Mouse (Mus musculus): ENCODE measurements at regions not wholly inside any gene's neighbourhood (a gene's known extent, or its start where the extent isn't known, plus 50 kb on each side); places are given as distances from the start of the nearest gene placed in this dataset.

DNA sequence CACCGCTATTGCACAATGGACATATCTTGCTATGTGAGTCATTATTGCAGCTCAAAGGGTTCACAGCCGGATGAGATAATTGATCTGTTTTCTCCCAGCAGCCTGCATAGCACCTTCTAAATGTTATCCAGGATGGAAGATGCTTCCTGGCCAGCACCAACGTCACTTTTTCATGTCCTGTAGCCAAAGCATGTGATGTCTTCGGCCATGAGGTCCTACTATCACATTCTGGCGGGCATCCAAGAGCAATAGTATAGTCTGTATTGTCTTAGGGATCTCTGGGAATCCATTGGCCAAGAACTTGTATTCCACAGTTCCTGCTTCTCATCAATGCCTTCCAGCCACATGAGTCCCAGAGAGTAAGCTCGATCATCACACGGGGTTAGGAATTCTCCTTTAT, 70.6 kb downstream of the Npy start:
- no peak for ATAC-seq

DNA sequence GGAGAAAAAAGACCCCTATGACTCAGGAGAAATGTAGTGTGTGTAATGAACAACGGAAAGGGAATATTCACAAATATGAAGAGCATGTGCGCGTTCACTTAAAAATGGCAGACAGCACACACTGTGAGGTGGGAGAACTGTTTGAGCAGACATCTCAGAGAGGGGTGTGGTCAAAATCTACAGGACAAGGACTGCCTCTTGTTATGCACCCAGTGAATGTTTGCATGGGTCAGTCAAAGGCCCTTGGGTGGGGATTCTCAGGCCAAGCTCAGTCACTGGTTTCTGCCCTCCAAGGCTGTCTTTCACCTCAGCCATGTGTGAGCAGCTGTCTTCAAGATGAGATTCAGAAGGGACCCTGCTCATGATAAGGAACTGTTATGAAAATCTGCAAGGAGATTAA, 76.6 kb downstream of the Npy start:
- ATAC-seq, result no peak

DNA sequence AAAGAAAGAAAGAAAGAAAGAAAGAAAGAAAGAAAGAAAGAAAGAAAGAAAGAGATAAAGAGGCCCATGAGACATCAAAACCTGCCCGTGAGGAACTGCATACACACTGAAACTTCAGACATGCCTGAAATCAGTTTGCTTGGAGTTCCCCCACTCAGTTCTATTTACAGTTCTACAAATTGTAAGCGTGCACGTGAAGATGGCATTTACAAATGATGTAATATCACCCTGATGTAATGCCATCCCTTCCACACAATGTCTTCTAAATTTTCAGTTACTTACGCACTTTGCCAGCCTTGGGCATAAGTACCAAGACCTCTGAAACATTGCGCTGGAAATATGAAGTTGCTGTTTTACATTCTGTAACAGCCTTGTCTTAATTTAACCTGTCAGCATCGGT, 79.0 kb downstream of the Npy start:
- no peak for ATAC-seq

DNA sequence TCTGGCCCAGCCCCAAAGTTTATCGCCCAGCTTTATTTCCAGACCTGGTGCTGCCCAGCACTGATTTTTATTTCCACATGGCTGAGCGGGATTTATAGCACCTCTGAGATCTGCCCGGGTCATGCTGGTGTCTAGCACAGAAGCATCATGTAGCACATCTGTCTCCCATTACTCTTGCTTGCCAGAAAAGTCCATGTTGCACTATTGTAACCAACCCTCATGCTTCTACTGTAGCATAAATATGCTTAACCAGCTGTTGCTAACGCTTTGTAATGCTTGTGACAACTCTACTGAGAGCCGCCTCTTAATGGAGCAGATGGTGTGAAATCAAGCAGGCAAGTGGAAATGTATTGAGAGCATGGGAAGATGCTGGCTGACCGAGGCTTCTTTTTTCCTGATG, 81.5 kb downstream of the Npy start:
- no peak for ATAC-seq

DNA sequence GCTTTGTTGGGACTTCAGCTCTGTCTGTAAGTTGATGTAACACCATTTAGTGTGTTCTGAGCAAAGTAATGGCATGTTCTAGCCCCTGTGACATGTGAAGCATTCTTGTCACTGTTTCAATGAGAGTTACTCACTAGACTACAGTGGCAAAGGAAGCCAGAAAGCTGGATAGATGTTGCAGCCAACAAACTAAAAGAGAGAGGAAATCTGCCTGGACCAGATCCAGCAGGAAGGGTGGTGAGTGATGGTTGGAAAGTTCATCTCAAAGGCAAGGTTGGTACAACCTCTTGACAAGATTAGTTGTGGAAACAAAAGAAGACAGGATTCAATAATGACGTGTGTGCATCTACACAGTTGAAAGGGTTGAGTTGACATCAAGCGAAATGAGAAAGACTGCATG, 83.9 kb downstream of the Npy start:
- no peak for ATAC-seq

DNA sequence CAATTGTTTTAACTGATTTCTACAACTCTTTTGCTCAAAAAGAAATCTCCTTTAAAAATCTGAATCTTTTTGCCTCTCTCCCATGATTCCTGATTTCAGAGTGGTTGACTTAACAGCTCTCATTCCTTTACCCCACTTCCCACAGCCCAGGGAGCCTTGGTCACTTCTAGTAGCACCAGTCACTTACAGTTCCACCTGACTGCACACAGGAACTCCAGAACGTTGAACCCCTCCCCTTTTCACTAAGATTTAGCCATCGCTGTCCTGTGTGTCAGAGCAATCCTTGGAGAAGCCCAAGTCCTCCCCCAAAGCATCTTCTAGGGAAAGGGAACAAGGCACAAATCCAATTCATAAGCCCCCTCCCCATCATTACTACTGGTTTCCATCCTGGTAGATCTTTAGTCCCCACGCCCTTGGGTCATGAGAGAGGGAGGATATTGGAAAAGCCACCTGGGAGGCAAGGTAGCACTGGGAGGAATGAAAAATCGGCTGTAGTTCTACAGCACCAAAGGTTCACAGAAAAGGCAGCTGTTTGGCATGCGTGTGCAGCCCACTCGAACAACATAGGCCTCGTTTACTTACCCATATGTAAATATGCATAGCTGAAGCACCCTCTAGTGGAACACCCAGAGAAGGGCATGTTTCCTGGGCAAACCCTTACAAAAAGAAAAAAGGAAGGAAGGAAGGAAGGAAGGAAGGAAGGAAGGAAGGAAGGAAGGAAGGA, 96.7 kb downstream of the Npy start:
- no peak for ATAC-seq

DNA sequence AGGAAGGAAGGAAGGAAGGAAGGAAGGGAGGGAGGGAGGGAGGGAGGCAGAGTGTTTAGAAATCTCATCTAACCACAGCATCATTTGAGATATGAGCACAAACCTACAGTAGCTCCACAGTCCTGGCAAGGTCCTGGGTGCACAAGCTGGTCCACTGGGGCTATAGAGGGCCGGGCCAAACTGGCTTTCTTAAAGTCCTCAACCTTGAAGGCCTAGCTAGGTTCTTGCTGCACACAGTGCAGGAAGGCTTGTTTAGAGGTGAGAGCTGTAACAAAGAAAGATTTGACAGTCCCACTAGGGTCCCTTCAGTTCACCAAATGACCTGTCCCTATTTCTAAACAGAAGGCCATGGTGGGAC, 97.3 kb downstream of the Npy start:
- no peak for ATAC-seq

DNA sequence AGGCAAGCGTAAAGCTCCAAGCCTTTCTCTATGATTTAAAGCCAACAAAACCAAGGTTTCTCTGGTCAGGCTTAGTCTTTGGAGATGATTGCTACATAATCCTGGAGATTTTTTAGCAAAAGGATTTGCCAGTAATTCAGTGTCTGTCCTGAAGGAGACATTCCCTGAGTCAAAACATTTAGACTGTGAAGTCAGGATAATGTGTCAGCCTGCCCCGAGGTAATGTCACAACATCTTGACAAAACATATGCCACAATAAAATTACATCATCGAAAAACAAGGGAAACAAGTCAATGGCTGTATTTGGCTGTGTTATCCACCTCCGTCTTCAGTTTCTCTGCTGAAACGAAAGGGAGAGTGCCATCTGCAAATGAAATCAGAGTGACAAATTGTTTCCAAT, 101.8 kb downstream of the Npy start:
- no peak for ATAC-seq

DNA sequence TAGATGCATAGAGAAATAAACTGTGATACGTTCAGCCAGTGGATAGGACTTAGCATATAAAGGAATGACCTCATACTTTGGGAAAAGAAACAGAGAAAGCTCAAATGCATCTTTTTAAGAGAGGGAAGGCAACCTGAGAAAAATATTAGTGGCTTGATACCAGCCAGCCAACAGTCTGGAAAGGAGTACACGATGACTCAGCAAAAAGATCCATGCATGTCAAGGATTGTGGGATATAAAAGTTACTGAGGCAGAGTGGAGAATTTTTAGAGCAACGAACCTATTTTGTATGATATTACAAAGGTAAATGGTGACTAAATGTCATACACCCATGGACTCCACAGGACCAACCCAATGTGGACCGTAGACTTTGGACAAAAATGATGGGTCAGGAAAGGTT, 105.6 kb downstream of the Npy start:
- no peak for ATAC-seq

DNA sequence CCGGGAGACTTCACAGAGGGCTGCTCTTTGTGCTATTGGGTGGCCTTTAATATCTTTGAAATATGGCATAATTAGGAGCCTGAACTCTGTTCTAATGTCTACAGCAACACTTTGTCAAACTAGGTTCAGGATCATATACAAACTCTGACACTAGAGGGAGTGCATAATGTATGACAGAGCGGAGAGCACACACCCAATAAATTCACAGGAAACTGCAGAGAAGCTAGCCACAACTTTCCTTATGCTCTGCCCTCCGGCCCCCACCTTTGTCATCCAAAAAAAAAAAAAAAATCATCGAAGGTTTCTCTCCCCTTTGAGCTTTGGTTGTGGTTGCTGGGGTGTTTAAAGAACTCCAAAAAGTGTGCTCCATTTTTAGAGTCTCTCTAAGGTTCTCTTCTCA, 107.6 kb downstream of the Npy start:
- ATAC-seq, result peak; percentile 98

DNA sequence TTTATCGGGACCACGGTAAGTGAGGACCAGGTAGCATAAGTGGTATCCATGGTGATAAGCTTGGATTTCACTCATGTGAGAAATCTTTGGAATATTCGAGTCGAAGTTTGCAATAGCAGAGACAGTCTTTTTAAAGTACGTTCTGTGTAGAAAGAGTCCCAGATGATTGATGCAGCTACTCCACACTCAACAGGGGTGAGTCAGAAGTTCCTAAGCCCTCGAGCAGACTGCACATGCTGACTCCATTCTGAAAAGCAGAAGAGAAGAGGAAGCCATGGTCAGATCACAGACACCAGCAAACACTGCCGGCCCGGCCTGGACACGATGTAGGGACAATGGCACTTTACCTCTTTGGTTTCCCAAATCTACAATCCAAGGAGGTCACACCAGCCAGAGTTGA, 120.6 kb downstream of the Npy start:
- ATAC-seq, result no peak

DNA sequence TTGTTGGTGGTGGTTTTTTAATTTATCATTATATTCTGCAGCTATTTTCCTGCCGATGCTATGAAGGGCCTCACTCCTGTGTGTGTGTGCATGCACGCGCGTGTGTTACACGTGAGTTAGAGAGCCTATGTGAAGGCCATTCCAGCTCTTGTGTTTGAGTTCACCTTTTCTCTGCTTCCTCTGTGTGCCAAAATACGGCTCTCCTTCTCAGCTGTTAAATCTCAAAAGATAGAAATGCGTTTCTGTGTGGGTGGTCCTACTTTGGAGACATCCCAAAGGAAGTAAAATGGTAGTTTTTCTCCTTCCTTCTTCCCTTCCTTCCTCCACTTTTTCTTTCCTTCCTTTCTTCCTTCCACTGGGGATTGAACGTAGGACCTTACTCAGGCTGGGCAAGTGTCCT, 136.4 kb downstream of the Npy start:
- ATAC-seq, result no peak

DNA sequence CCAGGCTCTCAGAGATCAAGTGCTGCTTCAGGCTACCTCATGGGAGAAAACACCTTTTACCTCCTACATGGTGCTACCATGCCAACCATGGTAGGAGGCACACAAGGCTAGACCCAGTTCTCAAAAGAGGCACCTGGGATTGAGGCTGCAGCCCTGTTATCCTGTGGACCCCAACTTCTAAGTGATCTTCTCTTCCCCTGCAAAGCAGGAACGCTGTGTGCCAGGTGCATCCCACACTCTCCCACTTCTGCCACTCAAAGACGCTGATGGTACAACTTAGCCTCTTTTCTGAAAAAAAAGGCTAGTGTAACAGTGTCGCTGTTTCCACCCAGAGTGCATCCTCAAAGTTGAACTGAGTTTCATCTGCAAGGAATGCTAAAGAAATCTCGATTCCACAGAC, 138.7 kb downstream of the Npy start:
- no peak for ATAC-seq

DNA sequence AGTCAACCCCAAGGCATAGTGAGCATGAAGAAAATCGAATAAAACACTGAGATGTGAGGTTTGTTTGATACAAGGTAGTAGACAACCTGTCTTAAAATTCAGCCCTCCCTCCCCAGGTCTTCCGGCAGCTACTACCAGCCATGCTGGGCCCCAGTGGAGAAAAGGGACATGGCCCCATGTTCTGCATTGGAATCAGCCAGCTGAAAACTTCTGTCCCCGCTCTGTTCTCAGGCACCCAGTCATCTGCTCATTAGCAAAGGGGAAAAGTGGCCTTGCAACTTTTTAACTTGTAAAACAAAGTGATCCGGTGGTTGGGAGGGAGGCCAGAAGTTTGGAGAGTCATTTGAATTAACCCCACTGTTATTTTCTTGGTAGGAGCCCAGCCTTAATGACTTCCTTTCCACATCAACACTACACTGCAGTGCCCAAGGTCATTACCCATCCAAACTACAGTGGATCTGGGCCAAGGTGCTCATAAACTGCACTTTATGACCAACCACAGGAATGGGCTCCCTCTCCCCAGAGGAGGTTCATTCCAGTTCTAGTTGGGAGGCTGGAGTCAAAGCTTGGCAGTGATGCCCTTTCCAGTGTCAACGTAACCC, 143.5 kb downstream of the Npy start:
- ATAC-seq, result no peak

DNA sequence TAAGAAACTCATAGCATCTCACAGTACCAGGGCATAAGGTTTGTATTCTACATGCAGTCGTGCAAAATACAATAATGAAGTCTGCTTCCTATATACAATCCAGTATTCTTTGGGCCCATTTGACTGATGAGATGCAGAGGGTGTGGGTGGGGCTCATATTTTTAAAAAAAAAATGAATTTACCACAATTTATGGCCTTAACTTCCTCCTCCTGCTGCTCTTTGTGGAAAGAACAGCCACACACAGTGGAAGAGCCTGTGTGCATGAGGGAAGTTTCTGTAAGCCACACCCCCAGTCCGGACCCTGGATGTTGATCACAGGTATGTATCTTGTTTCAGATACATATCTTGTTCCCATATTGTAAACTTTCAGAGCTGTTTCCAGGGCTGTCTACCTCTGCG, 143.5 kb upstream of the Mpp6 start:
- ATAC-seq, result no peak

DNA sequence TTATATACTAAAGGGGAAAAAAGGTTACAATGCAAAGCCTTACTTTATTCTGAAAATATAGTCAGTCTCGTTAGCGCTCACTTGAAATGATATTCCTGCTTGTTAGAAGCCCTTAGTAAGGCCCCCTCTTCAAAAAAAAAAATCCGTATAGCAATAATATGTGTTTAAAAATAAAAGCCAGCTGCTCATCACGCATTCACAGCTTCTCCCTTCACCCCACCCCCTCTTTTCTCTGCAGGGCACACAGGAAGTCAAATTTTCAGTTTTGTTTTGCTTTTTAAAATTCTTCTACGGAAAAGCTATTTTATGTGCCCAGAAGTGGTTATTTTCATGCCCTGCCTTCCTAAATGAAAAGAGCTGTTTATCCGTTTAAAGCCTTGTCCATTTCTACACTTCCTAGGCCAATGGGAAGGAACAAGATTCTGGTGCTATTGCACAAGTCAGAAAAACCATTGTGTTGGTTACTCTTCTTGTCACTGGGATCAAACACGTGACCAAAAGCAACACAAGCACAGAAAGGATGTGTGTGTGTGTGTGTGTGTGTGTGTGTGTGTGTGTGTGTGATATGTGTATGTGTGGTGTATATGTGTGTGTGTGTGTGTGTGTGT, 136.7 kb upstream of the Mpp6 start:
- peak; percentile 86 for ATAC-seq

DNA sequence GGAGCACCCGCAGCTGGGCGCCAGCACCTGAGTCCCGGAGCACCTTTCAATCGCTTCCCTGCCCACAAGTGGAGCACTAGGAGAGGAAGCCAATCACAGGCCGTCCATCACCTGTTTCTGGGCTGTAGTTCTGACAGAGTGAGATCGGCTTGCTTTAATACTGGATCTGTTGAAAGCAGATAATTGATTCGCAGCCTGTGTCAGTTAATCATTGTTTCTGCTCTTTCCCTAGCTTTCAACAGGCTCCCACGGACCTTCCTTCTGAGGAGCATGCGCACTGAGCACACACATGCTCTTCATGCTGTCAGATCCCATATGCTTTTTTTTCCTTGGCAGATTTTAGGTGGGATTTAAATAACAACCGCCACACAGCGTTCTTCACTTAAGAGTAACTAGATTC, 132.3 kb upstream of the Mpp6 start:
- ATAC-seq, result no peak

DNA sequence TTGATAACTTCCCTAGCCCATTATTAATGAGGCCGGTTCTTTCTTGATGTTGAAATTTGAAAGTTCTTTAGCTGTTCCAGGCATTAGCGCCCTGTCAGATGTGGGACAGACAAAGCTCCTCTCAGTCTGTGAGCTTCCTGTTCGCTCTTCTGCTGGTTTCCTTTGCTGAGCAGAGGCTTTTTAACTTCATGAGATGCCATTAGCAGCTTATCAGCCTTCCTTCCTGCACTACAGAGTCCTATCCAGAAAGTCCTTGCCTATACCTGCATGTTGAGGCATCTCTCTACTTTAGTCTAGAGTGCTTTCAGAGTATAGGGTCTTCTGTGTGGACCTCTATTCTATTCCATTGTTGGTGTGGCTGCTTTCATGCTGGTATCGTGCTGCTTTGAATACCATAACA, 126.3 kb upstream of the Mpp6 start:
- peak; percentile 65 for ATAC-seq

DNA sequence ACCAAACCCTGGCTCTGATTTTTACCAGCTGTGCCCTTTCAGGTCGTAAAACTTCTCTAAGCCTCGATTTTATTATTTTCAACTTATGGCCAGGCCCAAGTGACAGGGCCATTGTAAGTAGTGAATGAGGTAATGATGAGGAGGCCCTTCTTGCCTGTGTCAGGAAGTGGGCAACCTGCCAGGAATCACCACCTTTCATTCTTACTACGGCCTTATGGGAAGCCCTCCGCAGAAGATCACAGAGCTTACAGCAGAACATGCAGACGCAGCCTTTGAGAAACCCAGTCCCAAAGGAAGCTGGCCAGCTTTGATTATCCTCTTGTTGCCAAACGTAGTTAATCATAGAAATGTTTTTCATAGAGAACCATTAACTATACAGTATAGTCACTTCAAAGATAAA, 124.9 kb upstream of the Mpp6 start:
- no peak for ATAC-seq

DNA sequence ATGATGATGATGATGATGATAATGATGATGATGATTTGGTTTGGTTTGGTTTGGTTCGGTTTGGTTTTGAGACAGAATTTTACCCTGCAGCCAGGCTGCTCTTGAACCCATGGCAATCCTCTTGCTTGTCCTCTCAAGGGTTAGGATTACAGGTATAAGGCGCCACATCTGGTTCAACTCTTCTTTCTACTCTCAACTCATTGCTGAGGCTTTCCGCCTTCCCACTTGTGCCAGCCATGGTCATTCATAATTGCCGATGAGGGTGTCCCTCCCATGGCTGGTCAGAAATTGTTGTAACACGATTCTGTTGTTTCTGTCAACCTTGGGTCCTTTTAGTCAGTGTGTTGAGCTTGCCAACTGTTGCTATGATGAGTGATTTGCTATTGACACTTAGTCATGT, 122.9 kb upstream of the Mpp6 start:
- no peak for ATAC-seq

DNA sequence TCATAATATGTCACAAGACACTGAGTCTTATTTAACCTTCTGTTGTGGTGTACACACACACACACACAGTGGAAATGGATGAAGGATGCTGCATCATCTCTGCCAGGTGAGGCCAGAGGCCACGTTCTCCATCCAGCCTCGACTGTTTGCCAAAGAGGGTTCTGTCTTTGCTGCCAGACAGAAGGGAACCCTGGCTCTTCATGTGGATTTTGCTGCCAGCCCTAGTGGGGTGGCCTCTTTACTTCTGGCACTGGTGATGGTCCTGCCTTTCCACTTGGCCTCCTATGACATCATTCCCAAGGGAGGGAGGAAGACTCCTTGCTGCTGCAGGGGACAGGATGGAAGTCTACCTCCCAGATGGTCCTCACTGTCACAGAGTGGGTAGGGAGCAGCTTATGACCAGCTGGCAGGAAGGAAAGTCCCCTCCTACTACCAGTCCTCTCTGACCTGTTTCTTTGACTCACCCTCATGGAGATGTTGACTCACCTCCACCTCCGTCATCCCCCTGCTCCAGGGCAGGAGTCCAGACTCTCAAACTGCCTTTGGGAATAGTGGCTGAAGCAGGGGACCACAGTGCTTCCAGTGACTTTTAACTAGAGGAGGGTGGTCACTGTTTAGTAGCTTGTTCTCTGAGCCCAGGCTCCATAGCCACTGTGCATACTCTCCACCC, 122.4 kb upstream of the Mpp6 start:
- ATAC-seq, result no peak

DNA sequence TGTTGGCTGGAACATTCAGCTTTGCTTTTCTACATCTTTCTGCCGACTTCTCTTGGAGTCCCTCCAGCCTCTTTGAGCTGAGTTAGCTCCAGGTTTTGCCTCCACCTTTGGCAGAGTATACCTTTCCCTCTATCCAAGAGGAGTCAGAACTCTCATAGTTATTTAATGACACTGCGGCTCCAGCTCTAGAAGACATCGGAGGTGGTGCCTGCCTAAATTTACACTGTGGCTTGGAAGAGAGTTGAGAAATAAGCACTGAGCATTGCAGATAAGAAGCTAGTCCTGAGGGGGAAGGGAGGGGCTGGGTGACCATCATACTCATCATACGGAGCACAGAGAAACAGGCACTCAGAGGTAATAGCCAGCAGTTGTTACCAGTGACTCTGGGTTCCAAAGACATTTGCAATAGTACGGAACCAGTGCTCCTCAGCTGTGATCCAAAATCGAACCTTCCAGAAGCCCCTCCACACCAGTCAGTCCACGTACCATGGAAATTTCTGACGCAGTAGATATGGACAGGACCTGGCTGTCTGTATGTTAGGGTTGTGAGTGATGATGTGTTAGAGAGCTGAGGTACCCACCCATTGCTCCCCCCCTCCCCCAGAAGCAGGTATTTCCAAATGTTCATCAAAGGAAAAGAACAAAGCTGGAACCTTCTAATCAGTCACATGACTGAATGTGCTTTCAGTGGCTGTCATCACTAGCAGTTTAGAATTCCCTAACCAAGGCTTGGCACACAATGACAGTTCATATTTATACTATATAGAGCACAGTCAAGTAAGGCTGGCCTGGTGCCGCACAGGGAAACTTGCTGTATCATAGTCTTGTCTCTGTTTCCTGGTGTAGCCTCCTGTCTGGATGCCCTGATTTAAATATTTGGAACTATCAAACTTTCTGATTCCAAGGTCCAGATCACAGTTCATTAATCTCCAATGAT, 120.2 kb upstream of the Mpp6 start:
- no peak for ATAC-seq

DNA sequence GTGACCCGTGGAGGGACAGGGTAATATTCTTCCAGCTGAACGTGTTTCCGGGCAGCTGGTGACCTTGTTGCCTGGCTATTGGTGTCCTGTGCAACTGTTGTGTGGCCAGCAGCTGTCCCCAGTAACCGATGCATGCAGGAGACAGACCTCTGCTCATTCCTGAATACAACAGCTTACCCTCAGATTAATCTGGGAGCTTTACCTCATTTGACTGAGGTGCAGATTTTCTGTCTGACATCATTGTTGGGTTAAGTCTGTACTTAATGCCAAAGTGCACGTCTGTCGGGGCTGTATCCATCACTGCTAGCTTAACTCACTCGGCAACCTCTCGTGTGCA, 119.6 kb upstream of the Mpp6 start:
- ATAC-seq, result no peak
